Mouse (Mus musculus) MEL (cell line): ENCODE measurements around the gene Wdr19.

Experiments used
- POLR2A ChIP-seq, 2 experiments: IDR thresholded peaks; 2 replicates each; pipeline ENCODE4 v1.6.1; 2011 to 2012; ENCODE audit warnings: low read length in 2 of 2, mild to moderate bottlenecking in 2 of 2, control low read depth in 1 of 2, improper control_type of control experiment in 1 of 2, low read depth in 1 of 2, moderate library complexity in 1 of 2; ENCODE audit not compliant: control insufficient read depth in 1 of 2, insufficient read depth in 1 of 2, poor library complexity in 1 of 2
- ZC3H11A ChIP-seq: IDR thresholded peaks from 2 replicates; pipeline ENCODE4 v1.6.1; 2012; ENCODE audit warnings: low read depth, mild to moderate bottlenecking, inconsistent platforms, low read length, improper control_type of control experiment

- TF ChIP-seq POLR2A (IDR thresholded peaks at IDR 0.05; ENCODE audit: control insufficient read depth in 1 of 2, insufficient read depth in 1 of 2, low read depth in 1 of 2, low read length in 2 of 2, poor library complexity in 1 of 2) (no peak), ZC3H11A (no peak)
Measured at GRCm38 (mm10) chr5:65204726-65205125, 5.2 kb downstream of the Wdr19 start.
